Mouse (Mus musculus) liver, embryonic 14.5 days (tissue): ENCODE data around the gene Srbd1. TPM values are rescaled to one million over a fixed set of nuclear protein-coding genes. Genes with fewer than 3 reads are reported as not detected.

ENCODE experiments used
- ATAC-seq: fragments of 200-750 bp; cut with Nextera tagmentation; 2 replicates; pipeline ENCODE4 v1.8.0; 2017; ENCODE audit warnings: moderate number of reproducible peaks, mild to moderate bottlenecking, moderate library complexity; ENCODE audit not compliant: insufficient read depth
- DNase-seq, 3 experiments: peaks; one replicate each; pipeline ENCODE4 v3.0.0-alpha.2; 2012 to 2013; ENCODE audit warnings: low read depth in 3 of 3, low spot score in 3 of 3
- H3K27ac ChIP-seq: fragments of 300-500 bp; sonication (generic); 2 replicates; pipeline ENCODE4 v1.5.1; 2014; ENCODE audit warnings: moderate library complexity, mild to moderate bottlenecking, control low read depth, inconsistent platforms
- H3K27me3 ChIP-seq: fragments of 300-500 bp; sonication (generic); 2 replicates; pipeline ENCODE4 v1.6.1; 2014; ENCODE audit warnings: mild to moderate bottlenecking, low read length, moderate library complexity; ENCODE audit not compliant: control insufficient read depth, insufficient read depth
- H3K36me3 ChIP-seq: fragments of 300-500 bp; sonication (generic); replicated peaks from 2 replicates; pipeline ENCODE4 v1.6.1; 2014; ENCODE audit warnings: low read depth; ENCODE audit not compliant: control insufficient read depth, insufficient read depth
- H3K4me1 ChIP-seq, 2 experiments: fragments of 200-500 bp in 1 of 2; fragments of 300-500 bp in 1 of 2; sonication (generic) in 1 of 2; replicated peaks; 2 replicates each; pipeline ENCODE4 v1.6.1; 2012 to 2014; ENCODE audit warnings: antibody characterized with exemption in 1 of 2, inconsistent platforms in 1 of 2, low read length in 1 of 2; ENCODE audit not compliant: control insufficient read depth in 2 of 2, insufficient read depth in 2 of 2
- H3K4me2 ChIP-seq: fragments of 300-500 bp; sonication (generic); 2 replicates; pipeline ENCODE4 v1.6.1; 2014; ENCODE audit warnings: low read depth, mild to moderate bottlenecking, control low read depth, moderate library complexity
- H3K4me3 ChIP-seq, 2 experiments: fragments of 200-500 bp in 1 of 2; fragments of 300-500 bp in 1 of 2; sonication (generic) in 1 of 2; 2 replicates each; pipeline ENCODE4 v1.5.1; 2012 to 2014; ENCODE audit warnings: low read depth in 2 of 2, low read length in 2 of 2, mild to moderate bottlenecking in 2 of 2, control low read depth in 1 of 2, inconsistent platforms in 1 of 2, moderate library complexity in 1 of 2; ENCODE audit not compliant: insufficient read depth in 1 of 2
- H3K9ac ChIP-seq: fragments of 300-500 bp; sonication (generic); replicated peaks from 2 replicates; pipeline ENCODE4 v1.6.1; 2014; ENCODE audit warnings: mild to moderate bottlenecking, control low read depth, moderate library complexity
- H3K9me3 ChIP-seq: fragments of 300-500 bp; sonication (generic); 2 replicates; pipeline ENCODE4 v1.6.1; 2016; ENCODE audit warnings: low read length, mixed read lengths; ENCODE audit not compliant: control insufficient read depth
- CTCF ChIP-seq: IDR thresholded peaks from 2 replicates; pipeline ENCODE4 v1.5.1; 2016; ENCODE audit warnings: antibody characterized with exemption, low read depth, control low read depth
- EP300 ChIP-seq: IDR thresholded peaks from 2 replicates; pipeline ENCODE4 v1.6.1; 2016; ENCODE audit warnings: antibody characterized with exemption, low read depth
- WGBS: fragments of 180-500 bp; shearing (Covaris S2); extraction: QIAGEN DNeasy Blood & Tissue Kit; methylation state at CpG from one replicate; pipeline ENCODE4 v1.1.7; 2014; ENCODE audit not compliant: insufficient replicate concordance; 5-methylcytosine and 5-hydroxymethylcytosine counted together
- polyA plus RNA-seq, 2 experiments: library from polyadenylated mRNA; depleted of rRNA in 1 of 2; stranded (reverse) in 1 of 2; unstranded in 1 of 2; fragments of >200 nt; fragmentation: Nextera tagmentation in 1 of 2; extraction: Ambion mirVana in 1 of 2; gene quantifications; 2 replicates each; pipeline versions ENCODE4 v1.2.1 to v1.2.3; 2012 to 2014

Gene Srbd1
- polyA plus RNA-seq, 2 experiments, result 3.8 to 4.6 TPM

DNA sequence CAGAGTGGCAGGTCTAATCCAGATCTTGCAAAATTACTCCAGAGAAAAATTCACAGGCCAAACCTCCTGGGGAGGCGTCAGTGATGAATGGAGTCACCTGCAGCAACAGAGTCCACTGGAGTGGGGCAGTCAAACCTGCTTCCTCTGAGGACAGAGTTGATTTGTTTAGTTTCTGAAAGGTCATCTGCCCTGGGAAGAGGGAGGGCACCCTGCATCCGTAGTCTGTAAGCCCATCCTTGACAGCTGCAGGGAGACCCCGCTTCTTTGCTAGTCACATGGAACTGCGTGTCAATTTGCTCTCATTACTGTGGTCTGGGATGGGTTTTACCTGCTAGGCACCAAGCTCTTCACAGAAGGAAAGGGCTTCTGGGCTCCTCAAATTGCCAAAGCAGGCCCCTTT, 173.9 kb downstream of the Srbd1 start:
- no peak overlapping the region for H3K27ac ChIP-seq
- no peak for ATAC-seq
- H3K27me3 ChIP-seq, result no peaks in the 10 kb centered on the region
- no peak overlapping the region for H3K9ac ChIP-seq
- H3K9me3 ChIP-seq, result no peaks in the 10 kb centered on the region
- H3K4me1 ChIP-seq, result no peaks in the 10 kb centered on the region
- H3K4me3 ChIP-seq, result no peak overlapping the region
- no peak for DNase-seq
- 55% methylated on average over 4 of the region's 4 CpGs for WGBS
- H3K4me2 ChIP-seq, result no peak overlapping the region
- no peaks in the 10 kb centered on the region for H3K36me3 ChIP-seq
- no peak for TF ChIP-seq EP300

DNA sequence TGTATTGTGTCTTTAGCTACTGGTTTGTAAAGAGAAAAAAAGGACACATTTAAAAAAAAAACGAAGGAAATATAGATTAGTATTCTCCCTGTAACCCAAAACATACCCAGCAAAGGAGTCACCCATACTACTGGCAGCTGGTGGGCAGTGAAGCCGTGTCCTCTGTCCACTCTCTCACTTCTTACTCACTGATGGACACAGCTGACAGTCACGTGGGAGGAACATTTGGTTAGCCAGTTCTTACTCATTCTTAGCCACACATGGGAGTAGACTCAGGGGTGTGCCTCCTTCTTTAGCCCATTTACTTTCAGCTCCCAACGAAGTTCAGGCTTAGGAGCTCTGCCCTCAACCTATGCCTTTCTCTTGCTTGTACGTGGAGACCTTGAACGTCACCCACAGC, 183.3 kb downstream of the Srbd1 start:
- Histone ChIP-seq H3K27ac (no peak overlapping the region), H3K9me3 (no peaks in the 10 kb centered on the region), H3K27me3 (no peaks in the 10 kb centered on the region), H3K4me3 (no peak overlapping the region), H3K9ac (no peak overlapping the region), H3K4me1 (no peaks in the 10 kb centered on the region), H3K36me3 (no peaks in the 10 kb centered on the region), H3K4me2 (no peak overlapping the region)
- TF ChIP-seq EP300, result no peak
- TF ChIP-seq CTCF, result no peak
- DNase-seq (no peak), ATAC-seq (no peak)
- 43% methylated on average over 6 of the region's 6 CpGs for WGBS

DNA sequence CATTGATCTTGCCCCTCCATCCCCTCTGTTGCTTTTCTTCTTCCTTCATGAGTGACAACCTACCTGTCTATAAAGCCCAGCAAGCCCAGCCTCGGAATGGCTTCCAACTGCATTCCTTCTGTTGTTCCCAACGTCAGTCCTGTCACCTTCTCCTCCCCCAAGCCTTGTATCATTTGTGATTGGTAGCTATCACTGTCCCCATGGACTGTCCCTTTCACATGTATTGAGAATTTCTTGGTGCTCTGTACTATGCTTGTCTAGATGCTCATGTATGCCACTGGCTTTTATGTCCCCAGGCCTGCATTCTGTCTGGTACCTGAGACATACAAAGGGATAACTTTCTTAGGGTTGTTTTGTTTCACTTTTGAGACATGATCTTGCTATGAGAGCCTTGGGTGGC, 193.2 kb downstream of the Srbd1 start:
- Histone ChIP-seq H3K4me3 (no peak overlapping the region), H3K9ac (no peak overlapping the region), H3K36me3 (no peaks in the 10 kb centered on the region), H3K9me3 (no peaks in the 10 kb centered on the region), H3K27ac (no peak overlapping the region), H3K4me1 (no peaks in the 10 kb centered on the region), H3K4me2 (no peak overlapping the region), H3K27me3 (no peaks in the 10 kb centered on the region)
- ATAC-seq (no peak), DNase-seq (no peak)
- WGBS, result 38% methylated on average over 2 of the region's 2 CpGs
- no peak for TF ChIP-seq CTCF
- no peak for TF ChIP-seq EP300

DNA sequence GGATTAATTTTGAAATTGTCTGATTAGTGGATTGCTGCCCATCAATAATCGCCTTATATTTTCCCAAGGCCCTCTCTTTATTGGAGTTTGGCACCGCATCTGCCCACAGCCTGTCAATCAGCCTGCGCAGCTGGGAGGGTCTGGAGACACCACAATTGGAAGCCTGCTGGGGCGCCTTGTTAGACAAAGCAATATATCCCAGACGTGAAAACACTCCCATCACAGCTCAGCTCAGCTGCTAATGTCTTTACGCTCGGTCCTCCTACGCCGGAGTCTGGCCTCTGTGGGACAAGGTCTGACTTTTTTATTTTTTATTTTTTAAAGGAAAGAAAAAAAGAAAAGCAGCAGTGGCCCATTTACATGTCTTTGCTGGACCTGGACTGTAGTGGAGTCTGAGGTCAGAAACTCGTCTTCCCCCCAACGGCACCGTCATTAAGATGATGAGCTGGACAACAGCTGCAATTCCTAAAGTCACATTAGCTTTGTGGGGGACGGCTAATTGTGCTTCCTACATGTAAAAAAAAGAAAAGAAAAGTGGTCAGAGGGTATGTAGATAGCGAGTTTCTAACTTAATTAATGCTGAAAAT, 195.0 kb downstream of the Srbd1 start:
- Histone ChIP-seq H3K9ac (no peak overlapping the region), H3K9me3 (no peaks in the 10 kb centered on the region), H3K27ac (no peak overlapping the region), H3K27me3 (no peaks in the 10 kb centered on the region), H3K4me2 (no peak overlapping the region), H3K4me1 (no peaks in the 10 kb centered on the region), H3K36me3 (no peaks in the 10 kb centered on the region), H3K4me3 (no peak overlapping the region)
- 68% methylated on average over 14 of the region's 14 CpGs for WGBS
- no peak for TF ChIP-seq CTCF
- no peak for TF ChIP-seq EP300
- DNase-seq, result no peak
- no peak for ATAC-seq

DNA sequence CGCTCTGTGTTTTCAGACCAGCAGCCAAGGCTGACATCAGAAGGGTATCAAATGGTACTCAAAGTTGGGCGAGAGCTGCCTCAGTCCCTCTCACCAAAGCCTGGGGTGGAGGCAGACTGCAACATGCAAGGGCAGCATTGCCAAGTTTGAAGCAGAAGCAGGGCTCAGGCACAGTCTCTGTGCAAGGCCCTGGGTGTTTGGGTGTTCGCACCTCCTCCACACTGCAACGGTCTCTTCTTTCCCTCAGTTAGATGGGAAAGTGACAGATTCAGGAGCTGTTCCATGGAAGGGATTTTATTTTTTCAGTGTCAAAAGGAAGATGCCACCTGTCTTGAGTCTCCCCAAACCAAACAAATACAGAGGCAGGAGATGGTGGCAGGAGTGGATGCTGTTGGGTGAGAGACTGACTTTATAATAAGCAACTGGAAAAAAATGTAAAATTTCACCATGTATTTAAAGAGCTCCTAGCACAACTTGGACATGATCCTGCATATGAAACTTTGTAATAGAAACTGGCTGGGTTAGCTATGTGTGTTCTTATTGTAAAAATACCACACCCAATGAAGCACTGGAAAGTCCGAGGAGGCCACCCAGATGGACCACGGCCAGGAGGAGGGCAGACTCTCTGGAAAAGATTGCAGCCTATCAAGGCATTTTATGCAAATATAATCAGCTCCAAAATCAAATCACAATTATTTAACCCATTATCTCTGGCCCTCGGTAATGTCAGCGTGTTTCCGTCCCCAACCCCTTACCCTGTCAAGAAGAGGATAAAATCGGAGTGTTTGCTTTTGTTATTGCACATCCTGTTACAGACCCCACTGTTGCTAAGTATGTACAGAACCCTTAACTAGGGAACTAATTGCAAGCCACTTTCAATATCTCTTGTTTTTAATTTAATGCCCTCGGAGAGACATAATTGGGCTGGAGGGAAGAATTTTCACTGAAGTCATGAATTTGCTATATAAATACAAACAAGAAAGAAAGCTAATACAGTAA, 195.8 kb downstream of the Srbd1 start:
- no peak for DNase-seq
- H3K4me1 ChIP-seq, result no peaks in the 10 kb centered on the region
- no peak overlapping the region for H3K9ac ChIP-seq
- no peaks in the 10 kb centered on the region for H3K9me3 ChIP-seq
- no peaks in the 10 kb centered on the region for H3K27me3 ChIP-seq
- 66% methylated on average over 11 of the region's 11 CpGs for WGBS
- H3K4me3 ChIP-seq, result no peak overlapping the region
- no peak for ATAC-seq
- TF ChIP-seq CTCF (no peak), EP300 (no peak)
- H3K36me3 ChIP-seq, result no peaks in the 10 kb centered on the region
- H3K4me2 ChIP-seq, result no peak overlapping the region
- no peak overlapping the region for H3K27ac ChIP-seq
